Mouse (Mus musculus) intestine, embryonic 14.5 days (tissue): Measurements from ENCODE around the gene Zfp948. TPM values are rescaled to one million over a fixed set of nuclear protein-coding genes. Genes with fewer than 3 reads are reported as not detected.

Experiments
- ATAC-seq: fragments of 200-750 bp; cut with Nextera tagmentation; replicated peaks from 2 replicates; pipeline ENCODE4 v1.8.0; 2017; ENCODE audit warnings: low read depth, moderate number of reproducible peaks, moderate TSS enrichment, moderate library complexity; ENCODE audit not compliant: low FRiP score, low TSS enrichment
- DNase-seq: peaks from one replicate; pipeline ENCODE4 v3.0.0-alpha.2; 2018; ENCODE audit warnings: low spot score
- H3K27ac ChIP-seq: fragments of 300-500 bp; sonication (generic); 2 replicates; pipeline ENCODE4 v1.5.1; 2014; ENCODE audit warnings: low read depth, mild to moderate bottlenecking, control low read depth
- H3K27me3 ChIP-seq: fragments of 300-500 bp; sonication (generic); replicated peaks from 2 replicates; pipeline ENCODE4 v1.6.1; 2014; ENCODE audit warnings: low read length, control low read depth; ENCODE audit not compliant: control insufficient read depth, insufficient read depth
- H3K36me3 ChIP-seq: fragments of 300-500 bp; sonication (generic); 2 replicates; pipeline ENCODE4 v1.6.1; 2014; ENCODE audit warnings: low read length, control low read depth; ENCODE audit not compliant: control insufficient read depth, insufficient read depth
- H3K4me1 ChIP-seq: fragments of 300-500 bp; sonication (generic); replicated peaks from 2 replicates; pipeline ENCODE4 v1.6.1; 2014; ENCODE audit warnings: low read length, control low read depth, mixed read lengths; ENCODE audit not compliant: control insufficient read depth, insufficient read depth
- H3K4me2 ChIP-seq: fragments of 300-500 bp; sonication (generic); 2 replicates; pipeline ENCODE4 v1.6.1; 2014; ENCODE audit warnings: low read length
- H3K4me3 ChIP-seq: fragments of 300-500 bp; sonication (generic); 2 replicates; pipeline ENCODE4 v1.5.1; 2014; ENCODE audit warnings: low read depth, low read length, control low read depth, mixed read lengths
- H3K9ac ChIP-seq: fragments of 300-500 bp; sonication (generic); 2 replicates; pipeline ENCODE4 v1.6.1; 2014; ENCODE audit warnings: mild to moderate bottlenecking, low read length
- H3K9me3 ChIP-seq: fragments of 300-500 bp; sonication (generic); 2 replicates; pipeline ENCODE4 v1.6.1; 2016; ENCODE audit warnings: low read length, control low read depth; ENCODE audit not compliant: control insufficient read depth
- WGBS: fragments of 180-500 bp; shearing (Covaris S2); extraction: QIAGEN DNeasy Blood & Tissue Kit; methylation state at CpG from one replicate; pipeline ENCODE4 v1.1.7; 2014; 5-methylcytosine and 5-hydroxymethylcytosine counted together
- polyA plus RNA-seq: library from polyadenylated mRNA; unstranded; fragments of >200 nt; fragmentation: Nextera tagmentation; extraction: Ambion mirVana; gene quantifications from 2 replicates; pipeline ENCODE4 v1.2.1, GENCODE M21; 2014

The Zfp948 gene
- polyA plus RNA-seq: 24.7 and 28.5 TPM in 2 replicates

DNA sequence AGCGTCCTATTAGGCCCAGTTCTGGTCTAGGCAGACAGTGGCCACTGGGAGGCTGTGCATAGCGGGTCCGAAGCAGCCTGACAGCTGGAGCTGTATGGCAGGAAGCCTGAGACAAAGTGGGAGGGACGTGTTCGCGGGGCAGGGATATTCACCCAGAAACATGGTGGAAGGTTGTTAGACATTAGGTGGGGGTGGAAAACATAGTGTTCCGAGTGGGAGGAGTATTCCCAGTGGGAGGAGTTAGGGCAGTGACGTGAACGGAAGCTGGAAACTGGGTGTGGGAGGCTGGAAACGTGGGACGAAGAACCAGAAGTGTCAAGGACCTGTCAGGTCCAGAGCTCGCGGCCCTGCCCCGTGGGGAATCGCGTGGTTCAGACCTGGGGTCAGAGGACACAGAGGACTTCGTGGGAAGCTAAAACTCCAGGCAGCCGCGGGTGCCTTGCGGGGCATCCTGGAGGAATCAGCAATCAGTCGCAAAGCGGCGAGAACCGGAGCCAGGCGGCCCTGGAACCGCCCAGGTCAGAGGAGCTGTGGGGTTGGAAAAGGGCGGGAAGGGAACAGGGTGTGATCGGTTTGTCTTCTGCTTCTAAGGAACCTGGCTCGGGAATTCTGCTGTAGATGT lies at the start of gene Zfp948:
TSS of gene Zfp948 (plus strand) at position 281 of the 622 bp plus-strand sequence.
- H3K36me3 ChIP-seq: peaks cover 5% of the 10 kb centered on the region
- H3K27ac ChIP-seq: peak within 1 kb of the TSS; percentile 91
- peaks cover 8% of the 10 kb centered on the region; the same call in 1 of the 2 replicates for H3K4me1 ChIP-seq
- H3K4me3 ChIP-seq: peak within 1 kb of the TSS; percentile 61
- no peaks in the 10 kb centered on the region for H3K27me3 ChIP-seq
- no peaks in the 10 kb centered on the region for H3K9me3 ChIP-seq
- DNase-seq: peak; percentile 96
- under 1% methylated on average over 29 of the region's 29 CpGs for WGBS
- ATAC-seq: peak; percentile 93
- peak within 1 kb of the TSS; percentile 68 for H3K9ac ChIP-seq
- peak within 1 kb of the TSS; percentile 63 for H3K4me2 ChIP-seq

DNA sequence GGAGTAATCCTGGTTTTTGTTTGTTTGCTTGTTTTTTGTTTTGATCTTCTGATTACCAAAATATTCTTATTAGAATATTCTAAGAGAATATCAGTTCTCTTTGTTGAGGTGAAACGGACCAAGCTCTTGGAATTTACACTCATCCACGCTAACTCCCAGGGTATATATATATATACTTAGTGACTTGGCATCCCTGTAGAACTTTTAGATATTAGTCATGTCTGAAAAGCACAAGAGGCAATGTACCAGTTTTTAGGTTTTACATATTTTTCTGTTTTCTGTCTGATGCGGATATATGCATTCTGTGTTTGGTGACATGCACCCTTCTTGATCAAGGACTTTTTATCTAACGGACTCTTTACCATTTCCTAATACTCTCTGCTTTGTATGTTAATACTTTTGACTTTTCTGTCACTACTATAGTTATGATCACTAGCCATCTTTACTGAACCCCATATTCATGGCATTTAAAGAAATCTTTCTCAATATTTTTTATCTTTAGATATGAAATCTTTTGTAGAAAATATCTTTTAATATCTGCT lies 49.6 kb upstream of the Zfp948 start:
- Histone ChIP-seq H3K4me2 (peak overlapping the region; percentile 58), H3K27ac (peak overlapping the region; percentile 96), H3K9ac (peak overlapping the region; percentile 59), H3K4me3 (peak overlapping the region; percentile 48), H3K9me3 (no peaks in the 10 kb centered on the region), H3K36me3 (0 out of 2 replicates have a peak, but pooled peaks cover 2% of the 10 kb centered on the region), H3K27me3 (no peaks in the 10 kb centered on the region), H3K4me1 (no peaks in the 10 kb centered on the region; the same call in 1 of the 2 replicates)
- peak; percentile 12; the same call in 1 of the 2 replicates for ATAC-seq
- 36% methylated on average over 4 of the region's 4 CpGs for WGBS
- DNase-seq: no peak

DNA sequence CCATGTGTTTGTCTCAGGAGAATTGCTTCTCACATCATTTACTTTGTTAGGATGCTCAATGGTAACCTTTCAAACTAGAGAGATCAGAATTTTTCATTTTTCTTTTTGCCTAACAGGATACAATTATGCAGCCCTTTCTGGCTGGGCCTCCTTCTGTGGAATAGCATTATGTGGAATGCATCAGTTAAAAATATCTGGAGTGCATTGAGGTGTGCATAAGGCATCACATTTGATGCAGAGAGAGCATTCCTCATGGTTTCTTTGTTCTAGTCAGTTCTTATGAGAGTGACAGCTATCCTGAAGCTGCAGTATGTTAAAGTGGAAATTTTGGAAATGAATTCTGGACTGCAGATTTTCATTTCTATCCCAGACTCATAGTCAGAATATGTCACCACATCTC lies 40.5 kb upstream of the Zfp948 start:
- ATAC-seq (no peak), DNase-seq (no peak)
- no peaks in the 10 kb centered on the region; the same call in 1 of the 2 replicates for H3K4me1 ChIP-seq
- no peaks in the 10 kb centered on the region for H3K27me3 ChIP-seq
- no peaks in the 10 kb centered on the region; the same call in 1 of the 2 replicates for H3K36me3 ChIP-seq
- H3K4me3 ChIP-seq: no peak overlapping the region
- no peak overlapping the region for H3K27ac ChIP-seq
- no peak overlapping the region for H3K9ac ChIP-seq
- no peak overlapping the region for H3K4me2 ChIP-seq
- no peaks in the 10 kb centered on the region for H3K9me3 ChIP-seq

DNA sequence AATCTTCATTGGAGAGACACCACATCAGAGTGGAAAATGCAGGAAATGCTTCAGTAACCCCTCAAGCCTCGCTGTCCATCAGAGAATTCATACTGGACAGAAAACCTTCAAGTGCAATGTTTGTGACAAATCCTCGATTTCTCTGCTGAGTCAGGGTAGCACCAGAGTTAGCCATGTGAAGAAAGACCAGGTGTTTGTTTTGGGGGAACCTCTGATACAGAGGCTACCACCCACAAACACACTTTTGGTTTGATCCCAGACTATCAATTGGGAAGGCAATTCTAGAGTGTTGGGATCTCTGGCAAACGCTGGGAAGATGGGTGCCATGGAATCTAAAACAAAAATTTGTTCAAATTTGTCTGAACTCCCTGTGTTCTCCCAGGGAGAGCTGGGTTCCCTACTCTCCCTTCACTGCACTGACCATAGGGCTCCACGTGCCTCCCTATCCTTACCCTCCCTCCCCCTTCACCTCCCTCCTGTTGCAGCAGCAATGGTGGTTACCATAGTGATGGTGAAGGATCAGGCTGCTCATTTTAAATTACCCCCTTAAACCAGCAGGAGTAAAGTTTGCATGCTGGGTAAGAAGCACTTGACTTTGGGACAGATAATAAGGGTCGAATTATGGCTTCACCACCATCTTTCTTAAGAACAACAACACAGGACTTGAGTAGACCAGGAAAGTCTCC lies 36.0 kb upstream of the Zfp948 start:
- 69% methylated on average over 5 of the region's 5 CpGs for WGBS
- H3K4me3 ChIP-seq: no peak overlapping the region
- H3K36me3 ChIP-seq: no peaks in the 10 kb centered on the region; the same call in 1 of the 2 replicates
- H3K4me1 ChIP-seq: peaks cover 12% of the 10 kb centered on the region
- DNase-seq (no peak), ATAC-seq (no peak)
- H3K27ac ChIP-seq: no peak overlapping the region
- no peaks in the 10 kb centered on the region for H3K27me3 ChIP-seq
- no peak overlapping the region for H3K4me2 ChIP-seq
- H3K9ac ChIP-seq: no peak overlapping the region
- H3K9me3 ChIP-seq: no peaks in the 10 kb centered on the region

DNA sequence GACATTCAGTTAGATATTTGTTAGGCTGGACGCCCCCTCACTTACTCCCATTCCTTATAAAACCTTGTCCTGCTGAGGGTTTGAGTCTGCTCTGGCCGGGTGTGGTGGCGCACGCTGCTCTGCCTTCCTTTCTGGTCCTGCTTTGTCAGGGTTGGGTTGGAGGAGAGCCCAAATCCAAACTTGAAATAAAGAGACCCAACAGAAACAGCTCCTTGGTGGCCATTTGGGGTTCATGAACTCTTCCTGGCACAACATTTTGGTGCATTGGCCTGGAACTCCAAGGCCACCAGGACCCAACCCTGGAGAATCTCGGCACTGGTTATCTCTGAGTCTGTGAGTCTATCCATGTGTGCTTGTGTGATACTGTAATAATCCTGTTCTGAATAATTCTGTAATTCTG lies 35.2 kb upstream of the Zfp948 start:
- ATAC-seq (peak; percentile 2; the same call in 1 of the 2 replicates), DNase-seq (no peak)
- Histone ChIP-seq H3K36me3 (no peaks in the 10 kb centered on the region; the same call in 1 of the 2 replicates), H3K9me3 (no peaks in the 10 kb centered on the region), H3K27me3 (no peaks in the 10 kb centered on the region), H3K27ac (peak overlapping the region; percentile 92), H3K4me3 (peak overlapping the region; percentile 53), H3K4me2 (peak overlapping the region; percentile 76), H3K4me1 (peaks cover 12% of the 10 kb centered on the region), H3K9ac (peak overlapping the region; percentile 78)
- WGBS: 79% methylated on average over 5 of the region's 5 CpGs

DNA sequence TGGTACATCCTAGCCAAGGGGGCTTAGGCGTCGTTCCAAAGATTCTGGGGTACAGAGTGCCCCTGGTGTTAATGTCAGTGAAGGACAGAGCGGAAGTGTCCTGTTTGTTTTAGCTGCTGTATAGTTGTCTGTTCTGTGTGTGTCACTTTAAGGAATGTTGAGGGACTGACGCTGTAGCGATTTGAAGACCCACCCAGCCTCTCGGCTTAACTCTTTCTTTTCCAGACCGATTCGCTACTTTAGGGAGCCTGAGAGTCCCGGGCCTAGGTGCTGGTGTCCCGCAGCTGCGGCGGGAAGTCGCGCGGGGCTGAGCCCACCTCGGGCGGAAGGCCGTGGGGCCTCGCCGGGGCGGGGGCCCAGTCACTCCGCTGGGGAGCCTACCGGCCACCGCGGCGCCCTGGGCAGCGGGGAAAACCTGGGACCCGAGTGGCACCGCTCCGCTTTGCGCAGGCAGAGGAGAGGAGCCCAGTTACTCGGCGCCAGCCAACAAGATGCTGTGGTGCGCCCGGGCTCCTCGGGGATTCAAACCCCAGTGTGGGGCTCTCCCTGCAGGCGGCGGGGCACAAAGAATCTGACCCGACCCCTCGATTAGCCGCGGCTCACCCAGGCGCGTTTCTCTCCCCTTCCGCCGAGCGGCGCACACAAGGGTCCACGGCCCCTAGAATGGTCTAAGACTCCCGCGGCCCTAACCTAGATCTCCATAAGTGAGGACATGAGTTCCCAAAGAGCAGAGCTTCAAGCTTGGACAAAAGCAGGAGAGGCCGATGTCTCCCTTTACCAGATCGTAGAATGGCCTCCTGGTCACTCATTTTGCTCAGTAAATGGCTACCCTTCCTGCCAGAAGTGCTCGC lies 34.5 kb upstream of the Zfp948 start:
- WGBS: under 1% methylated on average over 54 of the region's 54 CpGs
- peaks cover 12% of the 10 kb centered on the region for H3K4me1 ChIP-seq

DNA sequence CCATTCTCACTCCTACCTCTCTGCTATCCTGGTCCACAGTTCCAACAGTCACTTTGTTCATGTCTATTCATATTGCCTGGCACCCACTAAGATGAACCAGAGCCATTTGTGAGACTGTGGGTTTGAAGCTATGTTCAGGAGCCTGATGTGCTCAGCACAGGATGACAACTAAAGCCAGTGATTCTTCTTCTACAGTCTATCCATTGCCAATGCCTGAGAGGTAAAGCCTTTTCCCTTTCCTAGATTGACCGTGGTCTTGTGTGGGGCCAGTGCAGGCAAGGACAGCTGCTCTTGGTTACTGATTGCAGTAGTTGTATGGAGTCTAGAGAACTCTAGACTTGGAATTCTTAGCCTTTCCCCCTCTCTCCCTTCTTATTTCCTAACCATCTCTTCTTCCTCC lies 32.8 kb upstream of the Zfp948 start:
- no peaks in the 10 kb centered on the region for H3K9me3 ChIP-seq
- ATAC-seq (no peak), DNase-seq (no peak)
- H3K36me3 ChIP-seq: no peaks in the 10 kb centered on the region; the same call in 1 of the 2 replicates
- no peak overlapping the region for H3K27ac ChIP-seq
- H3K9ac ChIP-seq: no peak overlapping the region
- H3K4me2 ChIP-seq: no peak overlapping the region
- H3K27me3 ChIP-seq: no peaks in the 10 kb centered on the region
- 86% methylated on average over 1 of the region's 1 CpGs for WGBS
- H3K4me1 ChIP-seq: peaks cover 12% of the 10 kb centered on the region
- H3K4me3 ChIP-seq: no peak overlapping the region

More for the DNA sequence above, 34.5 kb upstream of the Zfp948 start:
- peak overlapping the region; percentile 78 for H3K9ac ChIP-seq
- peak; percentile 78 for ATAC-seq
- peak overlapping the region; percentile 92 for H3K27ac ChIP-seq
- H3K4me2 ChIP-seq: peak overlapping the region; percentile 76
- no peaks in the 10 kb centered on the region for H3K9me3 ChIP-seq
- H3K36me3 ChIP-seq: no peaks in the 10 kb centered on the region; the same call in 1 of the 2 replicates
- peak overlapping the region; percentile 53 for H3K4me3 ChIP-seq
- peak; percentile 88 for DNase-seq
- H3K27me3 ChIP-seq: no peaks in the 10 kb centered on the region

DNA sequence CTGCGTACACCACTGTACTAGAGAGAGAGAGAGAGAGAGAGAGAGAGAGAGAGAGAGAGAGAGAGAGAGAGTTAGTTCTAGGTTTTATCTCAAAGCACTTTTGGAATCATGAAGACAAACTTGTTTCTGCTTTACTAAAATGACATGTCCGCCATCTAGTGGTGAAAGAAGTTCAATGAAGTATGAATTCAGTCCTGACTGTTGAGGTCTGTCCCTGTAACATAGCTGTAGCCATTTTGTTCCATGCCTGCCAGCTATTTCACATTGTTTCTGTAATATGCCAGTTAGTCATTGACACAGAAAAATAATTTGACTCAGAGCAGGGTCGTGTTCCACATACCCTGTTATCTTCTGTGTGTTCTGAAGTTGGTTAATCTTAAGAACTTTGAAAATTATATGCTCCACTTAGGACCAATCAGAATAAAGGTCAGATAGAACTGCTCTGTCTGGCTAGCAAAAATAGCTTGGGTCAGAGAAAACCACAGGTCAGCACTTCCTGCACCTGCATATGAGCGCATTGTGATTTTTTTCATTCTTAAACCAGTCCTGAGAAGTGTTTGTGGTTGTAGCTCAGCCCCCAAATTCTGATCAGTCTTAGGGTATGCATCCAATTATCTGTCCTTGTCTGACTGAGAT lies 32.2 kb upstream of the Zfp948 start:
- no peak overlapping the region for H3K4me3 ChIP-seq
- H3K4me2 ChIP-seq: peak overlapping the region; percentile 81
- H3K9ac ChIP-seq: no peak overlapping the region
- 20% methylated on average over 4 of the region's 4 CpGs for WGBS
- H3K36me3 ChIP-seq: no peaks in the 10 kb centered on the region
- ATAC-seq (peak; percentile 18), DNase-seq (no peak)
- no peaks in the 10 kb centered on the region for H3K9me3 ChIP-seq
- H3K27me3 ChIP-seq: no peaks in the 10 kb centered on the region
- peaks cover 12% of the 10 kb centered on the region for H3K4me1 ChIP-seq
- peak overlapping the region; percentile 57; the same call in 1 of the 2 replicates for H3K27ac ChIP-seq
